Mouse (Mus musculus) myocyte (in vitro differentiated cells): Measurements from ENCODE around the gene Tle2.

ENCODE experiments used
- CEBPB ChIP-seq: IDR thresholded peaks from 2 replicates; pipeline ENCODE4 v1.6.1; 2011; ENCODE audit warnings: mild to moderate bottlenecking, moderate library complexity; ENCODE audit not compliant: poor library complexity, insufficient read depth, severe bottlenecking
- E2F4 ChIP-seq: IDR thresholded peaks from one replicate; pipeline ENCODE4 v1.6.1; 2011; ENCODE audit warnings: mild to moderate bottlenecking, control low read depth, moderate library complexity; ENCODE audit not compliant: insufficient read depth
- MAX ChIP-seq: IDR thresholded peaks from one replicate; pipeline ENCODE4 v1.6.1; 2011; ENCODE audit warnings: low read depth, mild to moderate bottlenecking, control low read depth
- MYOD1 ChIP-seq, 3 experiments: IDR thresholded peaks; one replicate each; pipeline ENCODE4 v1.6.1; 2011; ENCODE audit warnings: control low read depth in 2 of 3, low read depth in 2 of 3, mild to moderate bottlenecking in 2 of 3, moderate library complexity in 1 of 3; ENCODE audit not compliant: insufficient read length in 2 of 3, control insufficient read depth in 1 of 3
- MYOG ChIP-seq, 3 experiments: IDR thresholded peaks; one replicate each; pipeline ENCODE4 v1.6.1; 2011; ENCODE audit warnings: control low read depth in 2 of 3, low read depth in 2 of 3, mild to moderate bottlenecking in 2 of 3; ENCODE audit not compliant: insufficient read length in 2 of 3, control insufficient read depth in 1 of 3, insufficient read depth in 1 of 3
- POLR2A ChIP-seq: IDR thresholded peaks from one replicate; pipeline ENCODE4 v1.6.1; 2011; ENCODE audit warnings: low read depth, mild to moderate bottlenecking, control low read depth, moderate library complexity; ENCODE audit not compliant: insufficient read length
- POLR2AphosphoS2 ChIP-seq: IDR thresholded peaks from one replicate; pipeline ENCODE4 v1.6.1; 2011; ENCODE audit warnings: low read depth, control low read depth; ENCODE audit not compliant: insufficient read length
- REST ChIP-seq: IDR thresholded peaks from one replicate; pipeline ENCODE4 v1.6.1; 2011; ENCODE audit warnings: mild to moderate bottlenecking, control low read depth, moderate library complexity; ENCODE audit not compliant: insufficient read depth, insufficient read length
- SRF ChIP-seq: IDR thresholded peaks from one replicate; pipeline ENCODE4 v1.6.1; 2011; ENCODE audit warnings: low read depth; ENCODE audit not compliant: control insufficient read depth, insufficient read length
- TCF12 ChIP-seq: IDR thresholded peaks from one replicate; pipeline ENCODE4 v1.6.1; 2011; ENCODE audit warnings: mild to moderate bottlenecking, control low read depth; ENCODE audit not compliant: poor library complexity, insufficient read depth, severe bottlenecking
- TCF3 ChIP-seq: IDR thresholded peaks from one replicate; pipeline ENCODE4 v1.6.1; 2011; ENCODE audit warnings: low read depth, control low read depth; ENCODE audit not compliant: insufficient read length
- USF1 ChIP-seq: IDR thresholded peaks from one replicate; pipeline ENCODE4 v1.6.1; 2011; ENCODE audit warnings: low read depth, mild to moderate bottlenecking, control low read depth, moderate library complexity

DNA sequence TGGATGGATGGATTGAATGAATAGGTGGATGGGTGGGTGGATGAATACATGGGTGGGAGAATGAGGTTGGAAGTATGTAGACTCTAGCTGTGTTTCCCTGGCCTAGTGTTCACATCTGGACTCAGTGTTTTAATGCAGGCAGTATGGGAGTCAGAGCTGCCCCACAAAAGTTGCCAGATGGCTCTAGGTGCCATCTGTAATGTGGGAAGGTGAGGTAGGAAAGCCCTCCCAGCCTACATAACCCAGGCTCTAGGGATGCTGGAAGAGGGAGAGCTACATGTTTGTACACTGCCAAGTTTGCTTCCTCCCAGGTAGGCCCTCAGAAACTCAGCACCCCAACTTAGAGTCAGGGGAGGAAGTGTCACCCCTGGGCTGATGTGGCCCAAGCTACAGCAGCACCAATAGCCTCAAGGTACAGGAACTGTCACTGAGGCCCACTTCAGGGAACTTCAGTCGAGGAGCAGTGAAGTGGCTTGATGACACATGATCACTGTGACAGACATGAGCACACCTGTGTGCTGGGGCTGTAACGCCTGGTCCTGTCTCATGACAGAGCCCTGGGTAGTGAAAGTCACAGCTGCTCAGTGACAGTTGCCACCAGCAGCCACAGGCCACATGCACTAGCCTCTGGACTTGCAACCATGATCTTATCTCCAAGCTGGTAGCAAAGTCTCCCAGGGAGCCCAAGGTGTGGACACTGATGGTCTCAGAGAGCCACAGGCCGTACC is 35.9 kb upstream of the Tle2 start:
- no peak for TF ChIP-seq E2F4
- no peak for TF ChIP-seq POLR2A
- no peak for TF ChIP-seq MAX
- TF ChIP-seq MYOG (IDR thresholded peaks at IDR 0.05; ENCODE audit: control insufficient read depth in 1 of 3, insufficient read depth in 1 of 3, insufficient read length in 2 of 3, low read depth in 2 of 3) = peak in 1 of 3 experiments; percentile 72
- TF ChIP-seq USF1 = no peak
- TF ChIP-seq TCF12 = no peak
- no peak for TF ChIP-seq POLR2AphosphoS2
- peak; percentile 15 for TF ChIP-seq TCF3
- TF ChIP-seq CEBPB = no peak
- TF ChIP-seq MYOD1 (IDR thresholded peaks at IDR 0.05; ENCODE audit: control insufficient read depth in 1 of 3, insufficient read length in 2 of 3, low read depth in 2 of 3) = peak in 2 of 3 experiments; percentile 6 to 35
- no peak for TF ChIP-seq SRF
- TF ChIP-seq REST = no peak
